Comparison of ENCODE assay signal across 8 mouse cellular contexts in genomic region chr12:17366981-17367380, GRCm38 (mm10). TPM values are rescaled to one million over a fixed set of nuclear protein-coding genes. Genes with fewer than 3 reads are reported as not detected.
DNase-seq lines count a peak whose midpoint lies in the region; ATAC-seq and TF ChIP-seq lines count a peak whose summit lies in the region.

No protein-coding gene starts in this region.

- no peaks in the 10 kb centered on the region for H3K27me3 ChIP-seq in forebrain, postnatal 0 days (ENCODE audit: insufficient read depth, low read length)
- no peaks in the 10 kb centered on the region for H3K27me3 ChIP-seq in lung, embryonic 15.5 days

- H3K9me3 ChIP-seq in ES-E14 (ENCODE audit: control insufficient read depth, insufficient read depth, low read depth, low read length) = no peaks in the 10 kb centered on the region
- H3K9me3 ChIP-seq in forebrain, postnatal 0 days (ENCODE audit: low read length) = no peaks in the 10 kb centered on the region
- H3K9me3 ChIP-seq in lung, embryonic 15.5 days = no peaks in the 10 kb centered on the region

- H3K4me2 ChIP-seq in forebrain, postnatal 0 days (ENCODE audit: low read depth) = no peak overlapping the region
- H3K4me2 ChIP-seq in lung, embryonic 15.5 days = no peak overlapping the region

- H3K4me1 ChIP-seq in ES-E14 (ENCODE audit: control insufficient read depth in 2 of 2, insufficient read depth in 2 of 2, low read length in 2 of 2, poor library complexity in 1 of 2) = no peaks in the 10 kb centered on the region
- no peaks in the 10 kb centered on the region for H3K4me1 ChIP-seq in forebrain, postnatal 0 days (ENCODE audit: insufficient read depth)
- no peaks in the 10 kb centered on the region for H3K4me1 ChIP-seq in lung, embryonic 15.5 days

- WGBS in forebrain, postnatal 0 days = 65% methylated on average over 5 of the region's 5 CpGs
- WGBS in lung, embryonic 15.5 days = 66% methylated on average over 5 of the region's 5 CpGs

- H3K36me3 ChIP-seq in ES-E14 (ENCODE audit: control insufficient read depth, insufficient read depth, low read length, poor library complexity, severe bottlenecking) = peaks cover 23% of the 10 kb centered on the region
- peaks cover 60% of the 10 kb centered on the region for H3K36me3 ChIP-seq in forebrain, postnatal 0 days (ENCODE audit: insufficient read depth)
- peaks cover 59% of the 10 kb centered on the region for H3K36me3 ChIP-seq in lung, embryonic 15.5 days

- peak; percentile 95 for ATAC-seq in forebrain, postnatal 0 days
- peak; percentile 93 to 97 for ATAC-seq in hematopoietic stem cell, adult 5-6 weeks (replicated peaks in 1 of 2; ENCODE audit: insufficient read depth in 1 of 2, low FRiP score in 2 of 2, low TSS enrichment in 1 of 2, low read depth in 1 of 2, poor library complexity in 2 of 2, severe bottlenecking in 2 of 2)
- ATAC-seq in lung, embryonic 15.5 days (ENCODE audit: borderline replicate concordance, extremely low read depth, low FRiP score, low TSS enrichment) = peak; percentile 69; the same call in 1 of the 2 replicates

- peak; percentile 24 for DNase-seq in ES-E14 (ENCODE audit: low read depth, low spot score)
- peak; percentile 78 for DNase-seq in adrenal gland, postnatal 25 days
- DNase-seq in forebrain, postnatal 0 days = peak; percentile 68
- DNase-seq in layer of hippocampus, adult 8-10 months (ENCODE audit: low spot score in 2 of 2) = peak; percentile 35 to 49
- peak; percentile 56 for DNase-seq in retina, embryonic 14.5 days (ENCODE audit: low spot score)
- DNase-seq in urinary bladder, postnatal 25 days (ENCODE audit: low spot score) = peak; percentile 32

- peak; percentile 79 for TF ChIP-seq CTCF in forebrain, postnatal 0 days (IDR thresholded peaks at IDR 0.05; ENCODE audit: low read depth)

- no peak overlapping the region for H3K9ac ChIP-seq in ES-E14 (ENCODE audit: insufficient read depth, low read depth, low read length, poor library complexity, severe bottlenecking)
- no peak overlapping the region for H3K9ac ChIP-seq in forebrain, postnatal 0 days
- H3K9ac ChIP-seq in lung, embryonic 15.5 days = no peak overlapping the region

- in situ Hi-C loops in ES-E14 (cut with MboI; ENCODE audit: low sequenced_read_pairs in 2 of 2, unreplicated experiment in 2 of 2) = no loop called here

- no peak overlapping the region for H3K27ac ChIP-seq in ES-E14 (ENCODE audit: insufficient read depth, low read depth, low read length, poor library complexity, severe bottlenecking)
- H3K27ac ChIP-seq in forebrain, postnatal 0 days (ENCODE audit: low read depth, low read length) = no peak overlapping the region
- no peak overlapping the region for H3K27ac ChIP-seq in lung, embryonic 15.5 days

- H3K4me3 ChIP-seq in ES-E14 (ENCODE audit: insufficient read depth in 1 of 2, low read depth in 1 of 2, low read length in 2 of 2, poor library complexity in 1 of 2, severe bottlenecking in 1 of 2) = no peak overlapping the region
- no peak overlapping the region for H3K4me3 ChIP-seq in forebrain, postnatal 0 days (ENCODE audit: low read depth, low read length)
- H3K4me3 ChIP-seq in lung, embryonic 15.5 days = no peak overlapping the region

TF ChIP-seq in ES-E14, 5 proteins besides CTCF, POLR2A, EP300 and RAD21:
- no peak for TF ChIP-seq ZNF384 (IDR thresholded peaks at IDR 0.05; ENCODE audit: low read depth, low read length)
- no peak for TF ChIP-seq HCFC1 (IDR thresholded peaks at IDR 0.05; ENCODE audit: borderline replicate concordance, insufficient read depth, low read length)
- no peak for TF ChIP-seq ZC3H11A (IDR thresholded peaks at IDR 0.05; ENCODE audit: borderline replicate concordance, low read depth, low read length)
- no peak for TF ChIP-seq MAFK (IDR thresholded peaks at IDR 0.05; ENCODE audit: insufficient read depth, low read depth, low read length)
- TF ChIP-seq CHD2 (IDR thresholded peaks at IDR 0.05; ENCODE audit: low read depth, low read length) = no peak

RNA-seq across cellular contexts. Expression of gene Nol10, which starts 18.7 kb away (rescaled TPM):
- 14.6 and 22.3 TPM in 2 replicates for total RNA-seq in ES-E14 (2012; rRNA removed)
- total RNA-seq in adrenal gland, postnatal 25 days (2021) = 13.8 and 16.1 TPM in 2 replicates
- 11.6 and 13.9 TPM in 2 replicates for total RNA-seq in forebrain, postnatal 0 days (2014; rRNA removed)
- polyA plus RNA-seq in forebrain, postnatal 0 days (2015; fragmentation: Nextera tagmentation; extraction: Ambion mirVana) = 9.1 and 13.2 TPM in 2 replicates
- total RNA-seq in hematopoietic stem cell, adult 5-6 weeks (2017) = 8.7 and 13.2 TPM in 2 replicates
- total RNA-seq in layer of hippocampus, adult 8-10 months (2022) = 10 to 100 TPM; 18.7 to 22.4 (median 19.9) TPM
- polyA plus RNA-seq in lung, embryonic 15.5 days (2015; fragmentation: Nextera tagmentation; extraction: Ambion mirVana) = 25.1 TPM in 2 replicates

RNA-seq across cellular contexts. Expression of gene Atp6v1c2, which starts 37.8 kb away (rescaled TPM):
- 0.36 and 0.42 TPM in 2 replicates for total RNA-seq in ES-E14 (2012; rRNA removed)
- total RNA-seq in adrenal gland, postnatal 25 days (2021) = 0.90 and 1.5 TPM in 2 replicates
- 0.86 and 2.4 TPM in 2 replicates for total RNA-seq in forebrain, postnatal 0 days (2014; rRNA removed)
- 1.3 and 1.6 TPM in 2 replicates for polyA plus RNA-seq in forebrain, postnatal 0 days (2015; fragmentation: Nextera tagmentation; extraction: Ambion mirVana)
- total RNA-seq in hematopoietic stem cell, adult 5-6 weeks (2017) = not detected in 2 replicates
- 1 to 10 TPM; 2.2 to 3.6 (median 3.0) TPM for total RNA-seq in layer of hippocampus, adult 8-10 months (2022)
- polyA plus RNA-seq in lung, embryonic 15.5 days (2015; fragmentation: Nextera tagmentation; extraction: Ambion mirVana) = 2.5 and 3.1 TPM in 2 replicates

Comparison
In these comparisons a context has a peak if more than half of its experiments do, and no peak if none do; other contexts are left out.
1. DNase-seq: peak in every context shown above with its lines; median percentile 78 in adrenal gland, postnatal 25 days; 68 in forebrain, postnatal 0 days; 56 in retina, embryonic 14.5 days; 42 in layer of hippocampus, adult 8-10 months; 32 in urinary bladder, postnatal 25 days; 24 in ES-E14.